Mouse (Mus musculus): Measurements from ENCODE around the gene Lhfp. TPM values are rescaled to one million over a fixed set of nuclear protein-coding genes. Genes with fewer than 3 reads are reported as not detected.

Gene Lhfp
- polyA plus RNA-seq, 3 experiments from 2014 or later: not detected

DNA sequence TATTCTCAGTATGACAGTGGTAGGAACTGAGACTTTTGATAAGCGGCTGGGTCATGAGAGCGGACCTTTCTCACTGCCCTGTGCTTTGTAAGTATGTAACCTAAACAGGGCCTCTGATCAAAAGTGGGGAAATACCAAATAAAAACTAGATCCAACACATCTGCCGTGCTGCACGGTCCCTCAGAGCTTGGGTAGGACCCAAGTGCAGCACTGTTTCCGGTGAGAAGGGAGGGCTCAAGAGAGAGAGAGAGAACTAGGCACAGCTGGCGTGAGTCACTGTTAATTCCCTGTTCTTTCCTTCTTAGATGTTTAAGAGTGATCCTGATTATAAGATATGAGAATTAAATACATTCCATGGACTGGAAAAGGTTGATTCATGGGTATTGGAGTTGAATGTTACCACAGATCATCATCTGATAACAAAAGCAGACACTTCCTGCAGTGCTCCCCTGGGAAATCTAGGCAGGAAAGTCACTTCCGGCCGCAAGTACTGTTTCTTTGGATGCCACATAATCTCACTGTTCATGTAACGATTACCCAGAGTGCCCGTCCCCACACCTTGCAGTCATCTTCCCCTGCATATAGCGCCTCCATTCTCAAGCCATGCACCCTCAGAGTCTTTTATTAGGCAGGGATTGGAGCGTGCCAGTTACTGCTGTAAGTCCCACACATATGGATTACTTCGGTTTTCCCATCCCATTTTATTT is 243.3 kb downstream of the Lhfp start:
- ATAC-seq: no peak

DNA sequence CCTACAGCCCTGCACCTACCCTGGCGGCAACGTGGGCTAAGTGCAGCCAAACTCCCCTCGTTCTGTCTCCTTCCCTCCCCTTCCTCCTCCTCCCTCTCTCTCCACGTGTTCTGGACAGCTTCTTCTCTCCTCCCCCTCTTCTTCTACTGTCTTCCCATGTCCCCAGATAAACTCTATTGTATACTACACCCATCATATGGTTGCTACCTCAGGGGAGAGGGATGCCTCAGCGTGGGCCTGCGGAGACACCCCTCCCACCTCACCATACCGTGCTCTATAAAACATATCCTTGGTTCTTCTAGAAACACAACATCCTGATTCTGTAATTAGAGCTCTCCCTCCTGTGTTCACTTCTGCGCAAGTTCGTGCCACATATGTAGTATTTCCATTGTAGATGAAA is 247.3 kb downstream of the Lhfp start:
- ATAC-seq: no peak

DNA sequence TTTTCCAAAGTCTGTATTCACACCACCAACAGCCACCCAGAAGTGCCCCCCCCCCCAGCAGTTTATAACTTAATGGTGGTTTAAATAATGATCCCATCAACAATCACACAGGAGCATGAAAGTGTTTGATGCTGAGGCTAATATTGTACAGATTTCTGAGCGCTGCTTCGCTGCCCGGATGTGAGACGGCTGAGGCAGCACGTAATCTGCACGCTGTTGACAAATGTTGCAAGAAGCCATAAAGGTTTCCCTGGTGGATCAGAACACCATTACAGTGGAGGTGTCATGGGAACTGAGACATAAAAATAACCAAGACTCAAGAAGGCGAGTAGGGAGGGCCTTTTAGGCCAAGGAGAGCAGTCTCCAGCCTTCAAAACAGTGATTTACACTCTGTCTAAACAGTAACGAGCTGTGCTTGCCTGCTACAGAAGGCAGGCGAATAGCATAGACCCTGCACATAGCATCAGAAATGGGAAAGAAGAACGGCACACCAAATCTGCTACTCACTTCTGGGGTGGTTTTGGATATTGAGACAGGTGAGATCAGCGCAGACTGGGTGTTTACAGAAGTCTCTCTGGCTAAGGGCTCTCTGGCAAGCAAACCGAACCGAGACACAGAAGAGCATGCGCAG is 248.4 kb downstream of the Lhfp start:
- ATAC-seq: no peak

DNA sequence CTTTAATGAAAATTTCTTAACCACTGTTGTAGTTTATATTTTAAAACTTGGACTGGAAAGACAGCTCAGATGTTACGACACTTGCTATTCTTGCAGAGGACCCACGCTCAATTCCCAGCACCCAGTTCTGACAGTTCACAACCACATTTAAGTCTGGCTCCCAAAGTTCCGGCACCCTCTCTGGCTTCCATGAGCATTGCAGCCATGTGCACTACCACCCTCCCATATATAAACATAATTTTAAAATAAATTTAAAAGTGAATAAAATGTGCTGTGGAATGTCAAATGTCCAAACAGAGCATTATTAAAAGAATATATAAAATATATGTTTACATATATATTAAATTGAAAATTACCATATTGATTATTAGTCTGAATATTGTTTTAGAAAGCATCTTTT is 249.9 kb downstream of the Lhfp start:
- no peak for ATAC-seq

DNA sequence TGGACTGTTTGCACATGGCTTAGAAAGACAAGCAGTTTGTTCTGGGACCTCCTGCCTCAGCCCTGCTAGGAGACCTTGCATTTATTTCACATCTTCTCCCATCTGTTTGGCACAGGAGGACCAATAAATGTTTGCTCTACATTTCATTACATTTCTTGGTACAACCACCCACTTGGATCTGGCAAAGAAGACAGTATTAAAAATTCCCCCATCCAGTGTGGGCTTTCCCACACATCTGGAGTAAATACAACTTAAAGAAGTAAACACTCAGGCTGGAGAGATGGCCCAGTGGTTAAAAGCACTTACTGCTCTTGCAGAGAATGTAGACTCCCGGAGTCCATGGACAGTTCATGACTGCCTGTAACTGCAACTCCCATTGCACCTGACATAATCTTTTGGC is 250.6 kb downstream of the Lhfp start:
- no peak for ATAC-seq

DNA sequence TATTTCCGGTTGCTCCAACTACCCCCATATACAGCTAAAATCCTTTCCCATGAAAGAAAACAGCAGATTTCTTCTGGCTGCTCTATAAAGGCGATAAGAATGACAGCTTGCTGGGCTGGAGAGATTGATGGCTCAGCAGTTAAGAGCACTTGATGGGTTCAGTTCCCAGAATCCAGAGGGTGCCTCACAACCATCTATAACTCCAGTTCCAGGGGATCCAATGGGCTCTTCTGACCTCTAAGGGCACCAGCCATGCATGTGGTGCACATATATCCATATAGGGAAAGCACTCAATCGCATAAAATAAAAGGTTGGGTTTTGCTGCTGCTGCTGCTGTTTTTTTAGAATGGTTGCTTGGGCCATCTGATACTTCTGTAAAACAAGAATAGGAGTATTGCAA is 251.1 kb downstream of the Lhfp start:
- no peak for ATAC-seq

DNA sequence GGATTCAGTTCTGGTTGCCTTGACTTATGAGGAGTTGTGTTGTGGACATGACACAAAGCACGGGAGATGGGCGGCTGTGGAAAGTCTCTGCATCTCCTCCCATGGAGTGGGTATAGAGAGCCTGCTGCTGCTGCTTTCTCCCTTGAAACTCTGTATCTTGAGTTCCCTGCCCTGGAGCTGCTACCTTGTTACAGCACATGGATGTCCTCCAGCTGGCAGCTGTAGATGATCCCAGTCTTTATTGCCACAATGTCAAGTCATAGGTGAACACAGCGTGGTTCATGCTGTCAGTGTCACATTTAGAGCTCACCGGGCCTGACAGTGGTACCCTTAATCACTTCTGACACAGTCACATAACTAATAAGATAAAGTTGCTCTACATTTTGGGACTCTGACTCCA is 251.7 kb downstream of the Lhfp start:
- no peak for ATAC-seq

DNA sequence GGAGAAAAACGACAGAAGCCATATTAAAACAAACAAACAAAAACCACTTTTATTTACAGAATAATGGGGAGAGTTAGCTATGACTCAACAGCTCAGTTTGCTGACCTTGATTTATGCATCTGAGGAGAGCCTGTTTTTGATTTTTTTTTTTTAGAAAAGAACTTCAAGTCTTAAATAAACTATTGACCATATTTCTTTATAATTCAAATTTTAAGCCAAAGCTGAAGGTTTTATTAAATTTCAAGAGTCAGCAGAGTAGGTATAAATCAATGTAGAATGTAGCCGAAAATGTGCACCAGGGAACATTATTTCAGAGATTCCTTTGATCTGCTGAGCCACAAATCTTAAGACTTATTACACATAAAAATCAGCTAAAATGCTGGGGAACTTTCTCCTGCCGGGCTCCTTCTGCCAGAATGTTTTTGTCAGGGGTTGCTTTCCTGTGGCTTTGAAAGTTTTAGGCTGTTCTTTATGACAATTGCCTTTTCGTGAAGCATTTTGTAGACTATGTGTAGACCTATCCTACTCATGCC is 252.6 kb downstream of the Lhfp start:
- no peak for ATAC-seq

DNA sequence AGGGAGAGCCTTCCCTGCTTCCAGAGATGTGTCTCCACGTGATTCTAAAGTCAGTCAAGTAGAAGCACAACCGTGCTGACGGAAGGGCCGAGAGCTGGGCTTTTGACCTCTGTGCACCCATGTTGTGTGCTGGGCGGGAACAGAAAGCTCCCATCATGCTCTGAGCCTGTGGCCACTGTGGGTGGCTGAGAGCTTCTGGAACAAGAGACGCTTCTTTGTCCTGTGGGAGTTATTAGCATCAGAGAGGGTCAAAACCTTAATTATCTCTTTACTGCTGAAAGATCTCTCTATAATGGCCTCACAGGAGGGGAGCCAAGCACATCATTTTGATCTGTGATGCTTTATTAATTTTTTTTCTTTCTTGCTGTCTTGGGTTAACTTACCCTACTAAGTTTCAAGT is 253.5 kb downstream of the Lhfp start:
- ATAC-seq: no peak

DNA sequence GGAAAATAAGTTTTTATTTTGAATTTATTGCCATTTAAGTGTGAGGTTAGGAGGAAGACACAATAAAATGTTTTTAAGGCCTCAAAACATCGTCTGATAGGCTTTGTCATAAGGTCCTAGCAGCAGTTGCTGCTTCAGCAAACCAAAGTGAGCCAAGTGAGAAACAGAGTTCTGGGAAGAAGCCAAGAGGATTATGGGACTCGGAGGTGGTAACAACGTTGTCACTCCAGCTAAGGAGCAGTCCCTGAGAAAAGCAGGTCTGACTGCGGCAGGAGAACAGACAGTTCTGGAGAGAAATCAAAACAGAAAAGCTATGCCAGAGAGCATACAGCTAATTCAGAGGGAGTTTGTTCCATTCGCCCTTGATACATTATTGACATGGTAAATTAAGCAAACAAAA is 260.5 kb downstream of the Lhfp start:
- ATAC-seq: no peak

DNA sequence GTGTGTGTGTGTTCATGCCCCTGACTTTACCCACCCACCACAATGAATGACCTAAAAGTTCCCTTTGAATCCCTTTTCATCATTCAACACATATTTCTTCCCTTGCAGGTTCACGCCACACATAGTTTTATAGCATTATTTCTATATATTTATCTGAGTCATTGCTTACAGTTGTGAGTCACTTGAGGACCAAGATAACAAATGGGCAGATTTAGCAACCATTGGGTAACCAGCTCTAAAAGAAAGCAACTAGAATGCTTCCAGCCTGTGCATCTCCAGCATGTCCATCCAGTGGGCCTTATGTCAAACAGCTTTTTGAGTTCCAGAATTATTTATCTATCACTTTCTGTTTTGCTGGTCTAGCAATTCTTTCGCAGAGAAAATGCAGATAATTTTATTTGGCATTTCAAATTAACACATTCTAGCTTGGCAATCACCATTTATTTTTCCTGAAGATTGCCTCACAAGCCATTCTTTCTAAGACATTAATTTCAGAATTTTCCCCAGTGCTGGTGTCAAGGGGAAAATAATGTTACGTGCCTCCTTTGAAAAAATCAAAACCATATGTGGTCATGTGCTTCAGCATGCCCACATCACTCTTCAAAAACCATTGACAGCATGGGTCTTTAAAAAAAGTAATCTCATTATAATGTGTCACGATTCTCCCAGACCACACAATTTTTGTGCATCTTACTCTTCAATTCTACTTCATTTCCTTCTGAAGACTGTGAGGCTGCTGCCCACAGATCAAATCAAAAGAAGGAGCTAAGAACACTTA is 263.0 kb downstream of the Lhfp start:
- no peak for ATAC-seq

DNA sequence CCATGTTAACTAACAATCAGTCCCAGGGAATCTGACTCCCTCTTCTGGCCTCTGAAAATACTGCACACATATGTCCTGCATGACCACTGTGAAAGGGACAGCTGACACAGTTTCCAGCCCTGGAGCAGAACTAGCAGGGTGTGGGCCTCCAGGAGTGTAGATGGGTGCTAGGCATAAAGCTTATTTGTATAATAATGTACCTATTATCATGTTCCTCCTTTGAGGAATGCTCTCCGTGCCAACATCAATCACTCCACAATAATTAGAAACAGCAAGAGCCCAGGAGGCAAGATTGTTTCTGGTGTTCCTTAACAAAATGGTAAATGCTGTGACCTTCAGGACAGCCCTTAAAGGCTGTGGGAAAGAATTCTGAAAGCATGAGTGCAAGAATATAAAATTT is 264.5 kb downstream of the Lhfp start:
- ATAC-seq: no peak

DNA sequence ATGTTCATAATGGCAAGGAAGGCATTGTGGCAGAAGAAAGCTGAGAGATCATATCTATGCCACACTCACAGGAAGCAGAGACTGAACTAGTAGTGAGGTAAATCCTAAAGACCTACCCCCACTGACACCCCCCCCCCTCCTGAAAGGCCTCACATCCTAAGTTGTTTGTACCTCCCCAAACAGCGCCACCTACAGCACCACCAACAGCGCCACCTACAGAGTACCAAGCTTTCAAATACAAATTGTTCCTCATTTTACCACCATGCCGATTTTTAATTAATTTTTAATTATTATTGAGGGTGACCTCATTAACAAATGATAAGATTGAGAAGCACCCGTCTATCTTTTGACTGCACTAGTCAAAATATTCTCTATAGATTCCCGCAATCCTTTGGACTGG is 267.3 kb downstream of the Lhfp start:
- ATAC-seq: no peak

DNA sequence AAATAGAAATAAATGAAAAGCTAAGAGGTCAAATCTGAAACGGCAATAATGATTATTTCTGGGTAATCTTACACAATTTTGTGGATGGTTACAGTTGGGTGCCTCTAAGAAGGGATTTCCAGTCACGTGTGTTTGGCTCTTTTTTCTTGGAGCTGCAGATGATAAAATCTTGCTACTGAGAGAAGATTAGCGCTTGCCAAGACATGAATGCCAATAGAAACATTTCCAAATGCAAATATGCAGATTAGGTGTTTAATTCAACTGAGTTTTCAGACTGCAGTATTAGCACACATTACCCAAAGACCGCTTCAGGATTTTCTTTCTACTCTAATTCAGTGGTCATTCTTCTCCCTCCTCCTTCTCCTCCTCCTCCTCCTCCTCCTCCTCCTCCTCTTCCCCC is 268.8 kb downstream of the Lhfp start:
- no peak for ATAC-seq

DNA sequence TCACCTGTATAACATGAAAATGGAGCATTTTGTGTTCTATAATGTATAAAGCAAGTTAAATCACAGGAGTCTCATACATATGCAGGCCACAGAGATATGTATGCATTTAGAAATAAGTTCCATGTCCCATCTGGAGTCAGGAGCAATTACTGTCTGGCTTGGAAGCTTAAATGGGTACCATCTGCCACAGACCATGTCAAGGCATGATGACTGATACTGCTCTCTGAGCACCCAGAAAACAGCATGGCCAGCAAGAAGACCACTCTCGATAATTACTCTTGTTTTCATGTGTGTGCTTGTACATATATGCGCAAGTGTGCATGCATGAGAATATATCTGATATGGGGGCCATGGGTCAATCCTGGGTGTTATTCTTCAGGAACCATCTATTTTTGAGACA is 269.3 kb downstream of the Lhfp start:
- ATAC-seq: no peak

Other genes with a start within 250 kb of the Lhfp start
- gene Cog6, start 24.3 kb upstream of the Lhfp start, polyA plus RNA-seq (2017; shearing (Covaris generic)): 10 to 100 TPM; 18.9 to 23.4 (median 20.0) TPM